Mouse (Mus musculus) cortical plate, adult 2 months (tissue): ENCODE data around the gene Plau. TPM values are rescaled to one million over a fixed set of nuclear protein-coding genes. Genes with fewer than 3 reads are reported as not detected.

Experiments used
- H3K27ac ChIP-seq: fragments of 200-500 bp; 2 replicates; pipeline ENCODE4 v1.5.1; 2012; ENCODE audit warnings: low read length, control low read depth, inconsistent platforms; ENCODE audit not compliant: insufficient read depth
- H3K4me1 ChIP-seq: fragments of 200-500 bp; 2 replicates; pipeline ENCODE4 v1.6.1; 2011; ENCODE audit warnings: low read length; ENCODE audit not compliant: control insufficient read depth, insufficient read depth
- H3K4me3 ChIP-seq: fragments of 200-500 bp; 2 replicates; pipeline ENCODE4 v1.5.1; 2011; ENCODE audit warnings: mild to moderate bottlenecking, low read length, control low read depth; ENCODE audit not compliant: insufficient read depth
- CTCF ChIP-seq: fragments of 200-500 bp; IDR thresholded peaks from 2 replicates; pipeline ENCODE4 v1.5.1; 2011; ENCODE audit warnings: mild to moderate bottlenecking, control low read depth, low read length; ENCODE audit not compliant: insufficient read depth; ENCODE audit errors: extremely low read depth
- POLR2A ChIP-seq: fragments of 200-500 bp; IDR thresholded peaks from 2 replicates; pipeline ENCODE4 v1.6.1; 2011; ENCODE audit warnings: mild to moderate bottlenecking, low read length, control low read depth; ENCODE audit not compliant: insufficient read depth; ENCODE audit errors: extremely low read depth
- polyA plus RNA-seq: library from polyadenylated mRNA; depleted of rRNA; stranded (reverse); fragments of >200 nt; gene quantifications from 2 replicates; pipeline ENCODE4 v1.2.3, GENCODE M21; 2012

The Plau gene
- polyA plus RNA-seq, 1 experiment, result 4.2 TPM

DNA sequence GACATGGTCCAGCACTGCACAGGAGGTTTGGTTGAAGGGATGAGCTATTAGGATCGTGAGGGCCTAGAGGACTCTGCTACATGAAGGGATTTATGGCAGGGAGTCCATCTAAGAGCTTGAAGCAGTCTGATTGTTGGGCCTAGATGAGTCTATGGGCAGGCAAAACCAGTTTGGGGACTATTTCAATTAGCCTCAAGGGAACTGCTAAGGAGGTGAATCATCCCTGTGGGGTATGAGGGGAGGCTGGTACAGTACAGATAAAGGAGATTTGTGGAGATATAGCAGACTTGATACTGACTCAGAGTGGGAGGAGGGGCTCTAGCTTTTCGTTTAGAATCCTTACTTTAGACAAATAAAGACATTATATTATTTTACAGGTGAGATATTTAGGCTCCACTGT is 14.0 kb downstream of the Plau start:
- H3K4me3 ChIP-seq, result no peak overlapping the region
- no peaks in the 10 kb centered on the region for H3K4me1 ChIP-seq
- no peak overlapping the region for H3K27ac ChIP-seq
- TF ChIP-seq CTCF, result no peak
- TF ChIP-seq POLR2A, result no peak

DNA sequence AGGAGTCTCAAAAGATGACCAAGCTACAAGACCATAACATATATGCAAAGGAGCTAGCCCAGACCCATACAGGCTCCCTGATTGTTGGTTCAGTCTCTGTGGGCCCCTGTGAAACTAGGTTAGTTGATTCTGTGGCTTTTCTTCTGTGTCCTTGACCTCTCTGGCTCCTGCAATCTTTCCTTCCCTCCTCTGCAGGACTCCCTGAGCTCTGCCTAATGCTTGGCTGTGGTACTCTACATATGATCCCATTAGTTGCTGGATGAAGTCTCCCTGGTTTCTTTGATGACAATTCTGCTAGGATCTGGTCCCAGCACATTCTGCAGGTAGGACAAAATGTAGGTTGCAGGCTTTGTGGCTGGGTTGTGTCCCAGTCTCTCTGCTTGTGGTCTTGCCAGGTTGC is 15.3 kb downstream of the Plau start:
- H3K27ac ChIP-seq, result no peak overlapping the region
- H3K4me3 ChIP-seq, result no peak overlapping the region
- no peaks in the 10 kb centered on the region for H3K4me1 ChIP-seq
- TF ChIP-seq CTCF (no peak), POLR2A (no peak)

DNA sequence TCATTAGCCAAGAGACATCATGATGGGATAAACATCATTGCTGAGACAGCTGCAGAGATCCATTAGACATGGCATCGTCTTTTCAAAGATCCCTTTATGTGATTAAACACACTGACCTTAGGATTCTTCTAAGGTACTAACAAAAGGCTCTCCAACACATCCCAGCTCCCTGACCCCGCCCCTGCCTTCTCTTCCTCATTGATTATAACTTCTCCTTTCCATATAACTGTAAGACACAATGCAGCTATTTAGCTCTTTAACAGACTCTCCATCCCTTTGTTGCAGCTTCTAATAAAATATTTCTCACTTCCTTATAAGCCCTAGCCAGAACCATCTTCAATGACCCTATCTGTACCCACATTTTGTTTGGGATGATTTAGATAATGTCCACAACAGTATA is 24.7 kb downstream of the Plau start:
- H3K27ac ChIP-seq, result no peak overlapping the region
- no peak overlapping the region for H3K4me3 ChIP-seq
- TF ChIP-seq POLR2A (no peak), CTCF (no peak)
- no peaks in the 10 kb centered on the region for H3K4me1 ChIP-seq

DNA sequence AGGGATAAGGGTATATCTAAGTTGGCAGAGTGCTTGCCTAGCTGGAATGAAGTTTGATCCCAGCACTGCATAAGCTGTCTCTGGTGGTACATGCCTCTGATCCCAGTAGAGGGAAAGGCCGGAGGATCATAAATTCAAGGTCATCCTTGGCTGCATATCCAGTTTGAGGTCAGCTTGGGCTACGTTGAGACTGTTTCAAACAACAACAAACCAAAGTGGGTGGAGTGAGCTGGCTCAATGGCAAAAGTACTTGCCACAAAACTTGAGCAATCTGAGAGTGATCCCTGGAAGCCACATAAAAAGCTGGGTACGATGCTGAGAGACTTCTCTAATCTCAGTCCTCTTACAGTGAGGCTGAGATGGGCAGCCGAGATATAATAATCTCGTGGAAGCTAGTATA is 25.1 kb downstream of the Plau start:
- no peak overlapping the region for H3K27ac ChIP-seq
- no peak overlapping the region for H3K4me3 ChIP-seq
- H3K4me1 ChIP-seq, result no peaks in the 10 kb centered on the region
- no peak for TF ChIP-seq CTCF
- no peak for TF ChIP-seq POLR2A

DNA sequence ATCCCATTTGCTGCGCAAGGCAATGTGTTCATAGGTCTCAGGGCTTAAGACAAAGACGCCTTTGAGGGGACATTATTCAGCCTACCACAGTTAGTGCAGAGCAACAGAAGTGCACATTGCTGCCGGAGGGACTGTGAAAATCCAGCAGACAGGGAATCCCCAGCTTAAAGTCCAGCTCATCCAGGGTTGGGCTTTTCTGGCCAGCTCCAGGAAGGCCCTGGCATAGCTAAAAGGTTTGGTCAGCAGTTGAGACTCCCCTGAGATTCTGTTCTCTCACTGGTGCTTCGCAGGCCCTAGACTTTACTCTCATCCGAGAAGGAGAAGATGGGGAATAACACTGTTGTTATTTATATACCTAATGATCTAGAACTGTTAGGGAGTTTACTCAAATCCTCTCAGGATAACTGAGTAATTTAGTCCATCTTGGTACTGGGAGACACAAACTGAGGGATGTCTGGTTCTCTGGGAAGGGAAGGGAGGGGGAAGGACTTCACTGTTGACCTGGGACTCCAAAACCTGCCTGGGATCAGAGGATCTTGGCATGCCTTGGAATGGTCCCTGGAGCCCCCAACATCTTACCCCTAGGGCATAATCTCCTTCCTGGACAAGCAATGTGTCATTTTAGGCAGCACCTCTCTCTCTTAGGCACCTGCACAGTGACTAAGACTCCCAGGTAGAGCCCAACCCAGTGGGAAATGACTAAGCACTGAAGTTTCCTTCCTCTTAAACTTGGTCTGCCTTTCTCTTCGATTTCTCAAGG is 27.0 kb downstream of the Plau start:
- H3K27ac ChIP-seq, result no peak overlapping the region
- TF ChIP-seq POLR2A, result no peak
- TF ChIP-seq CTCF, result no peak
- H3K4me3 ChIP-seq, result no peak overlapping the region
- no peaks in the 10 kb centered on the region for H3K4me1 ChIP-seq

DNA sequence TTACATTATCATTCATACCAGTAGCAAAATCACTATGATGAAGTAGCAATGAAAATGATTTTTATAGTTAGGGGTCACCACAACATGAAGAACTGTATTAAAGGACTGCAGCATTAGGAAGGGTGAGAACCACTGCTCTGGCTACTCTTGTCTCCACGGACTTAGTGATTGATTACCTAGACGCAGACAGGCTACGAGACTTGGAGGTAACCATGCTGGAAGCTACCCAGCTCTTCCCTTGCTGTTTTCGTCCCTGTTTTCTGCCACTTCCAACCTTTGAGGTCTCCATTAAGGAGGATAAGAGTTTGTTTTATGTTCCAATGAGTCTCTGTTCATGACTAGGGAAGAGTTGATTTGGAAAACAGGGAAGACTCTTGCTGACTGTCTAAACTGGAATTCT is 27.7 kb downstream of the Plau start:
- TF ChIP-seq POLR2A (no peak), CTCF (no peak)
- no peak overlapping the region for H3K4me3 ChIP-seq
- H3K4me1 ChIP-seq, result no peaks in the 10 kb centered on the region
- no peak overlapping the region for H3K27ac ChIP-seq

DNA sequence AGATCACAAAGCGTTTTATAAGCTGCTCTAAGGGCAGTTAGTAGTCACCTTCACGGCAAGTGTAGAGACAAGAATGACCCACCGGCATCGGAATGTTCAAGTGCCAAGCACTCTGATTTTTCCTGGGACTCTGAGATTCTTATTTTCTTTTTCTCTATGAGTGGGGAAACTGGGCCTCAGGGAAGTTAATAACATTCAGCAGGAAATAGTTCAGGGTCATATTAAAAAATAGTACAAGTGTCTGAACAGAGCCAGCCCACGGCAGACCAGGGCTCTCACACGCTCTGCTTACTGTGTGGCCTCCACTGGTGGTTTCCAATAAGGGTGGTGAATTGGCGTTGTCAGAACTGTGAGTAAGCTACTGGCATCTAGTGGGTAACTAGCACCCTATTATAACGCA is 29.1 kb downstream of the Plau start:
- Histone ChIP-seq H3K27ac (no peak overlapping the region), H3K4me1 (no peaks in the 10 kb centered on the region), H3K4me3 (no peak overlapping the region)
- TF ChIP-seq POLR2A (no peak), CTCF (no peak)

DNA sequence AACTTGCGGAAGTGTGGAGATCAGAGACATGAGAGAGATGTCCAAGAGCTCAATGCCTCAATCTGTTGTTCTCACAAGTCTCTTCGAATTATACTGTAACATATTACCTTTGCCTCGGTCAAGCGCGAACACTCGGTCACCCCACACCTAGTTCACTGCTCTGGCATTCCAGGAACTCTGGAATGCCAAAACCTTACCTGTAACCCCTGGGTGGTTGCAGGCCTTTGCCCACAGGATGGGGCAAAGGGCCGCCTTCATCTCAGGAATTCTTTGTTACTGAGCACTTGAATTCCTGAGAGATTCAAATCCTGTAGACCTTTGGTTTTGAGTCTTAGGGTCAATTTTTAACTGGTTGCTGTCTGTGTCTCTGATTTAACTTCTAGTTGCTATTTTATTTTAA is 29.9 kb downstream of the Plau start:
- Histone ChIP-seq H3K4me1 (no peaks in the 10 kb centered on the region), H3K27ac (no peak overlapping the region), H3K4me3 (no peak overlapping the region)
- TF ChIP-seq CTCF (no peak), POLR2A (no peak)

DNA sequence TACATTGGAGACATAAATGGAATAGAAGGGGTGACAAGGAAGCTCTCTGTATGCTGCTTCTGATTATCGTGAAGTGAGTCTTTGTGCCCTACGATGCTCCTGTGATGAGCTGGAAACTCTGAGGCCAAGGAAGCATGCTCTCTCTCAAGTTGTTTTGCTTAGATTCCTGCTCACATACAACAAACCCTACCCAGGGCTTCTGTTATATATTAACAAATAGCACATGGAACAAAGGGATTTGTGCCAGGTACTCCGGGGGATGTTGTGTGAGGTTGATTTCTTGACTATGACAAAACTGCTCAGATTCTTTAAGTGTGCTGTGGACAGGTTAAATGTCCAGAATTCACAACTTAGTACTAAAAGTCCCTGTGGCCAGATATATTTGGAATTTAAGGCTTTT is 33.6 kb downstream of the Plau start:
- Histone ChIP-seq H3K4me3 (no peak overlapping the region), H3K27ac (no peak overlapping the region), H3K4me1 (no peaks in the 10 kb centered on the region)
- TF ChIP-seq CTCF, result no peak
- no peak for TF ChIP-seq POLR2A

DNA sequence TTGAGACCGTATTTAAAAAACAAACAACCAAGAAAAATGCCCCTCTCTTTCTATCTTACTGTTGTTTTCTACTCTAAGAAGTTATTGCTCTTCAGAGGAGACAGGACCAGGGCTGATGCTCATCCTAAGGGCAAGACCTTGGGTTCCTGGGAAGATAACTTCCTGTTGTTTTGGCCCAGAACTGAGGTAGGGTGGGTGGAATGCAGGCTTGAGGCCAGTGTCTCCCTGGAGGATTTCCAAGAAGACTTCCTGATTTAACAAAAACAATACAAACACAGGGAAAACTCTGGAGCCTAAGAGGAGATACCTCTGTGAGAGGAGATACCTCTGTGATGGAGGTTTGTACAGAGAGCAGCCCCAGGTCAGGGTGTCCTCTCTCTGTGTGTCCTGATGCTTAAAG is 35.0 kb downstream of the Plau start:
- Histone ChIP-seq H3K27ac (no peak overlapping the region), H3K4me1 (no peaks in the 10 kb centered on the region), H3K4me3 (no peak overlapping the region)
- TF ChIP-seq POLR2A (no peak), CTCF (no peak)
